Mouse (Mus musculus): ENCODE results near the gene Hcst. TPM values are rescaled to one million over a fixed set of nuclear protein-coding genes. Genes with fewer than 3 reads are reported as not detected.
A peak's percentile ranks its signal among the peaks of the same experiment; 100 is the strongest.

Hcst gene
- total and polyA plus RNA-seq, 2 experiments from 2014 or later = 1.4 TPM; not detected in 1

DNA sequence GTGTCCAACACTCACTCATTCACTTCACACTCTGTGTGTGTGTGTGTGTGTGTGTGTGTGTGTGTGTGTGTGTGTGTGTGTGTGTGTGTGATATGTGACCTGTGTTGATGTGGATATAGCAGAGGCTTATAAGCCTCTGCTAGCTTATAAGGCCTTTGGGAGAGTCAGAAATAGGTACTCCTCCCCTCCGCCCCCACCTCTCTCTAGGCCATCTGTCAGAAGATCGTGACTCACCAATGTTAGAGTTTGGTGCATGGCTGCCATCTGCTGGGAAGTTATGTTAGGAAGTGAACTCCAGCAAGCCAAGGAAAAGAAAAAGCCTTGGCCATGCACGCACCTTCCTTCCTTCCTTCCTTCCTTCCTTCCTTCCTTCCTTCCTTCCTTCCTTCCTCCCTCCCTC is 12.1 kb upstream of the Hcst start:
- TF ChIP-seq EP300 (IDR thresholded peaks at IDR 0.05; ENCODE audit: low read depth) = no peak
- peak; percentile 65 for TF ChIP-seq CTCF (IDR thresholded peaks at IDR 0.05; ENCODE audit: low read depth)
- H3K9ac ChIP-seq (replicated peaks; ENCODE audit: low read depth, low read length) = no peak overlapping the region
- WGBS = 9% methylated on average over 3 of the region's 3 CpGs

GRCm38 (mm10) chr7:30430191-30430590 is 10.5 kb upstream of the Hcst start:
- WGBS = 26% methylated on average over 2 of the region's 2 CpGs
- no peak overlapping the region for H3K4me3 ChIP-seq (ENCODE audit: low read depth, low read length)
- H3K4me2 ChIP-seq (ENCODE audit: low read depth, low read length) = no peak overlapping the region
- ATAC-seq (ENCODE audit: insufficient read depth, low read depth) (no peak), DNase-seq (ENCODE audit: low spot score) (no peak)
- no peaks in the 10 kb centered on the region for H3K9me3 ChIP-seq (replicated peaks; ENCODE audit: control insufficient read depth, low read length)
- H3K27ac ChIP-seq (ENCODE audit: low read depth) = no peak overlapping the region
- TF ChIP-seq CTCF (IDR thresholded peaks at IDR 0.05; ENCODE audit: low read depth) (no peak), EP300 (IDR thresholded peaks at IDR 0.05; ENCODE audit: low read depth) (no peak)
- no peaks in the 10 kb centered on the region for H3K4me1 ChIP-seq (ENCODE audit: control insufficient read depth, insufficient read depth)
- H3K36me3 ChIP-seq (replicated peaks; ENCODE audit: control insufficient read depth, insufficient read depth, low read length) = 0 out of 2 replicates have a peak, but pooled peaks cover 16% of the 10 kb centered on the region
- H3K27me3 ChIP-seq (ENCODE audit: control insufficient read depth, insufficient read depth, low read length) = peaks cover 1% of the 10 kb centered on the region; the same call in 1 of the 2 replicates
- no peak overlapping the region for H3K9ac ChIP-seq (replicated peaks; ENCODE audit: low read depth, low read length)

More for the DNA sequence above, 12.1 kb upstream of the Hcst start:
- no peaks in the 10 kb centered on the region for H3K9me3 ChIP-seq (replicated peaks; ENCODE audit: control insufficient read depth, low read length)
- H3K4me3 ChIP-seq (ENCODE audit: low read depth, low read length) = no peak overlapping the region
- no peak overlapping the region for H3K4me2 ChIP-seq (ENCODE audit: low read depth, low read length)
- H3K27ac ChIP-seq (ENCODE audit: low read depth) = no peak overlapping the region
- H3K27me3 ChIP-seq (ENCODE audit: control insufficient read depth, insufficient read depth, low read length) = peaks cover 16% of the 10 kb centered on the region
- ATAC-seq (ENCODE audit: insufficient read depth, low read depth) = no peak
- DNase-seq (ENCODE audit: low spot score) = peak; percentile 58
- 0 out of 2 replicates have a peak, but pooled peaks cover 13% of the 10 kb centered on the region for H3K36me3 ChIP-seq (replicated peaks; ENCODE audit: control insufficient read depth, insufficient read depth, low read length)
- no peaks in the 10 kb centered on the region for H3K4me1 ChIP-seq (ENCODE audit: control insufficient read depth, insufficient read depth)

DNA sequence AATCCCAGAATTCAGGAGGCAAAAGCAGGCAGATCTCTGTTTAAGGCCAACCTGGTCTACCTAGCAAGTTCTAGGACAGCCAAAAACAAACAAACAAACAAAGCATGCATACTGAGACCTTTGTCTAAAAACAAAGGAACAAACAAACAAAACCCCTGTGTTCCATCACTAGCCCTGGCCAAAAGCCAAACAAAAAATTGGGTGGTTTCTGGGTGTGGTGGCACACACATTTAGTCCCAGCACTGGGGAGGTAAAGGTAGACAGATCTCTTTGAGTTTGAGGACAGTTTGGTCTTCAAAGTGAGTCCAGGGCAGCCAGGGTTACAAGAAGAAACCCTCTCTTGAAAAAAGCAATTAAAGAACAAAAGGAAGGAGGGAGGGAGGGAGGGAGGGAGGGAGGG is 9.7 kb upstream of the Hcst start:
- no peak for DNase-seq (ENCODE audit: low spot score)
- TF ChIP-seq CTCF (IDR thresholded peaks at IDR 0.05; ENCODE audit: low read depth) = no peak
- no peak for TF ChIP-seq EP300 (IDR thresholded peaks at IDR 0.05; ENCODE audit: low read depth)
- H3K27me3 ChIP-seq (ENCODE audit: control insufficient read depth, insufficient read depth, low read length) = no peaks in the 10 kb centered on the region
- no peak overlapping the region for H3K27ac ChIP-seq (ENCODE audit: low read depth)
- no peaks in the 10 kb centered on the region for H3K9me3 ChIP-seq (replicated peaks; ENCODE audit: control insufficient read depth, low read length)
- no peaks in the 10 kb centered on the region for H3K4me1 ChIP-seq (ENCODE audit: control insufficient read depth, insufficient read depth)
- H3K4me2 ChIP-seq (ENCODE audit: low read depth, low read length) = no peak overlapping the region
- ATAC-seq (ENCODE audit: insufficient read depth, low read depth) = no peak
- H3K4me3 ChIP-seq (ENCODE audit: low read depth, low read length) = no peak overlapping the region
- H3K36me3 ChIP-seq (replicated peaks; ENCODE audit: control insufficient read depth, insufficient read depth, low read length) = 0 out of 2 replicates have a peak, but pooled peaks cover 16% of the 10 kb centered on the region
- H3K9ac ChIP-seq (replicated peaks; ENCODE audit: low read depth, low read length) = no peak overlapping the region

DNA sequence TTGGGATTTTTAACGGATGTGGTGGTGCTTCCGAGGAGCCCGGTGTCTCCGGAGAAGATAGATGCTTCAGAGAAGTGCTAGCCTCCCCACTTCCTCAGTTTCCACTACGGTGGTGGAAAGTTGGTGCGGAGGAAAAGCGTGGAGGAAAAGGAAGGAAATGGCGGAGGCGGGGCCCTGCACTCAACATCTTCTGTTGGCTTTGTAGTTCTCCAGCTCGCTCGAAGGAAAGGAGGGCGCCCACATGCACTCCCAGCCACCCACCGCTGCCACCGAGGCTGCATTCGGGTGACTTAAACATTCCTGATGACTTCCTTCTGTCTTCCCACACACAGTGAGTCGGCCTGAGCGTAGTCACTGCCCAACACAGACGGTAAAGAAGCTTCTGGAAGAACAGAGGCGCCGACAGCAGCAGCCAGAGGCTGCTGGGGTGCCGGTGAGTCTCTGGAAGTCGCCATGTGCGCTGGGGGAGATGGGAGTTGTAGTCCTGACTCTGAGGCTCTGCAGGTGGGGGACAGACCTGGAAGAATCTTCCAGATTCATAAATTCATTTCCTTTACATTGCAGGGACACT is 3.5 kb upstream of the Hcst start:
- Histone ChIP-seq H3K4me2 (ENCODE audit: low read depth, low read length) (peak overlapping the region; percentile 94), H3K4me1 (ENCODE audit: control insufficient read depth, insufficient read depth) (peaks cover 15% of the 10 kb centered on the region; the same call in 1 of the 2 replicates), H3K4me3 (ENCODE audit: low read depth, low read length) (peak overlapping the region; percentile 59), H3K27me3 (ENCODE audit: control insufficient read depth, insufficient read depth, low read length) (peaks cover 20% of the 10 kb centered on the region), H3K9me3 (replicated peaks; ENCODE audit: control insufficient read depth, low read length) (peaks cover 7% of the 10 kb centered on the region; the same call in 1 of the 2 replicates), H3K36me3 (replicated peaks; ENCODE audit: control insufficient read depth, insufficient read depth, low read length) (0 out of 2 replicates have a peak, but pooled peaks cover 16% of the 10 kb centered on the region), H3K9ac (replicated peaks; ENCODE audit: low read depth, low read length) (no peak overlapping the region), H3K27ac (ENCODE audit: low read depth) (peak overlapping the region; percentile 12; the same call in 1 of the 2 replicates)
- DNase-seq (ENCODE audit: low spot score) (no peak), ATAC-seq (ENCODE audit: insufficient read depth, low read depth) (no peak)
- TF ChIP-seq CTCF (IDR thresholded peaks at IDR 0.05; ENCODE audit: low read depth) = no peak
- TF ChIP-seq EP300 (IDR thresholded peaks at IDR 0.05; ENCODE audit: low read depth) = no peak
- 29% methylated on average over 23 of the region's 23 CpGs for WGBS

DNA sequence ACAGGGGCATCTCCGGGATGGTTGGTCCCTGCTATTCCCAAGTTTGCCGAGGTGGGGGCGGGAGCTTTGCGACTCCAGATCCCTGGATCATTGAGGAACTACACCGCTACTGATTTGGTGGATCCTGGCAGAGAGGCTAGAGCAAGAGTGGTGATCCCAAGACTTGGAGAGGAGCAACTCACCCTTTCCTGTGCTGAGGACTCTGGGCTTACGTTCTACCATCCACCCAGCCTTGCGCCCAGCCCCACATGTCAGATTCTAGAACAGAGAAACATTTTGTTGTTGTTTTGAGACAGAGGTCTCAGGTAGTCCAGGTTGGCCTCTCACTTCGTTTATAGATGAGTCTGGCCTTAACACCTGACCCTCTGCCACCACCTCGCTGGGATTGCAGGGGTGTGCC is 2.9 kb upstream of the Hcst start:
- peaks cover 7% of the 10 kb centered on the region; the same call in 1 of the 2 replicates for H3K9me3 ChIP-seq (replicated peaks; ENCODE audit: control insufficient read depth, low read length)
- TF ChIP-seq EP300 (IDR thresholded peaks at IDR 0.05; ENCODE audit: low read depth) (no peak), CTCF (IDR thresholded peaks at IDR 0.05; ENCODE audit: low read depth) (no peak)
- H3K27ac ChIP-seq (ENCODE audit: low read depth) = peak overlapping the region; percentile 12; the same call in 1 of the 2 replicates
- H3K4me3 ChIP-seq (ENCODE audit: low read depth, low read length) = peak overlapping the region; percentile 59
- no peak for ATAC-seq (ENCODE audit: insufficient read depth, low read depth)
- H3K27me3 ChIP-seq (ENCODE audit: control insufficient read depth, insufficient read depth, low read length) = peaks cover 20% of the 10 kb centered on the region
- peak overlapping the region; percentile 94 for H3K4me2 ChIP-seq (ENCODE audit: low read depth, low read length)
- H3K36me3 ChIP-seq (replicated peaks; ENCODE audit: control insufficient read depth, insufficient read depth, low read length) = 0 out of 2 replicates have a peak, but pooled peaks cover 10% of the 10 kb centered on the region
- no peak for DNase-seq (ENCODE audit: low spot score)
- peaks cover 15% of the 10 kb centered on the region; the same call in 1 of the 2 replicates for H3K4me1 ChIP-seq (ENCODE audit: control insufficient read depth, insufficient read depth)
- 11% methylated on average over 9 of the region's 9 CpGs for WGBS
- H3K9ac ChIP-seq (replicated peaks; ENCODE audit: low read depth, low read length) = 0 out of 2 replicates have a peak overlapping the region, but pooled peaks have one; percentile 16
